Mouse (Mus musculus): ENCODE measurements around the gene Egfl7.

GRCm38 (mm10) chr2:26535517-26536045 lies 44.2 kb upstream of the Egfl7 start:
- TF ChIP-seq CTCF (IDR thresholded peaks at IDR 0.05) (no peak), EP300 (IDR thresholded peaks at IDR 0.05; ENCODE audit: insufficient read depth, low read depth, low read length) (no peak), POLR2A (IDR thresholded peaks at IDR 0.05; ENCODE audit: insufficient read depth, low read depth, low read length) (no peak)
